Mouse (Mus musculus) heart, embryonic 16.5 days (tissue): ENCODE data around the gene Gm43518. TPM values are rescaled to one million over a fixed set of nuclear protein-coding genes. Genes with fewer than 3 reads are reported as not detected.

Experiments used
- polyA plus RNA-seq: library from polyadenylated mRNA; unstranded; fragments of >200 nt; fragmentation: Nextera tagmentation; extraction: Ambion mirVana; gene quantifications from 2 replicates; pipeline ENCODE4 v1.2.1, GENCODE M21; 2015

Gm43518 gene
- polyA plus RNA-seq, 1 experiment from 2014 or later = 1.8 TPM

Other genes starting within 250 kb of the Gm43518 start
- gene Clip1, start 242.8 kb upstream of the Gm43518 start, polyA plus RNA-seq = 53.1 and 54.0 TPM in 2 replicates
- gene Zcchc8, start 206.3 kb upstream of the Gm43518 start, polyA plus RNA-seq = 53.5 and 58.5 TPM in 2 replicates
- gene Rsrc2, start 178.0 kb upstream of the Gm43518 start, polyA plus RNA-seq = 70.6 and 83.9 TPM in 2 replicates
- 16.4 and 17.8 TPM in 2 replicates for gene Kntc1, start 177.7 kb upstream of the Gm43518 start, polyA plus RNA-seq
- 0.15 TPM in 1 of 2 replicates, not detected in the other for gene Hcar2, start 61.9 kb upstream of the Gm43518 start, polyA plus RNA-seq
- 0.41 and 0.45 TPM in 2 replicates for gene Hcar1, start 47.4 kb upstream of the Gm43518 start, polyA plus RNA-seq
- gene Denr, start 20.2 kb upstream of the Gm43518 start, polyA plus RNA-seq = 79.0 and 96.2 TPM in 2 replicates
- 4.4 and 6.3 TPM in 2 replicates for gene Ccdc62, start 3.3 kb downstream of the Gm43518 start, polyA plus RNA-seq
- gene Hip1r, start 46.2 kb downstream of the Gm43518 start, polyA plus RNA-seq = 11.2 and 11.7 TPM in 2 replicates
- gene Vps37b, start 104.9 kb downstream of the Gm43518 start, polyA plus RNA-seq = 58.7 and 61.4 TPM in 2 replicates
- 3.8 and 7.2 TPM in 2 replicates for gene Abcb9, start 168.4 kb downstream of the Gm43518 start, polyA plus RNA-seq
- gene Ogfod2, start 184.9 kb downstream of the Gm43518 start, polyA plus RNA-seq = 21.3 and 24.2 TPM in 2 replicates
- 72.6 and 78.1 TPM in 2 replicates for gene Arl6ip4, start 188.7 kb downstream of the Gm43518 start, polyA plus RNA-seq